Mouse (Mus musculus) NIH3T3 (cell line): ENCODE measurements around the gene Spsb3.

Experiments
- DNase-seq: peaks from one replicate; pipeline ENCODE4 v3.0.0-alpha.2; 2012; ENCODE audit warnings: low read depth

Gene Spsb3

GRCm38 (mm10) chr17:24896241-24896992 lies 10.0 kb downstream of the Spsb3 start, which contains the start of gene Nme3:
Gene Nme3, plus strand, starts transcription at chr17:24896500.
- DNase-seq: peak; percentile 82

GRCm38 (mm10) chr17:24896993-24897269 lies 10.5 kb downstream of the Spsb3 start:
- DNase-seq: no peak

- DNase-seq: no peak
Observed at GRCm38 (mm10) chr17:24897600-24897999, 11.2 kb downstream of the Spsb3 start.

GRCm38 (mm10) chr17:24898041-24898854 lies 11.8 kb downstream of the Spsb3 start:
- no peak for DNase-seq

- DNase-seq: no peak
Observed at GRCm38 (mm10) chr17:24899153-24899552, 12.7 kb downstream of the Spsb3 start.

- DNase-seq: no peak
Observed at GRCm38 (mm10) chr17:24900014-24900413, 13.6 kb downstream of the Spsb3 start.

- no peak for DNase-seq
Observed at GRCm38 (mm10) chr17:24902124-24902523, 15.7 kb downstream of the Spsb3 start.

- DNase-seq: peak; percentile 68
Observed at GRCm38 (mm10) chr17:24902671-24903474, 16.4 kb downstream of the Spsb3 start.

- no peak for DNase-seq
Observed at GRCm38 (mm10) chr17:24903767-24904166, 17.3 kb downstream of the Spsb3 start.

GRCm38 (mm10) chr17:24907591-24907990 lies 21.1 kb downstream of the Spsb3 start:
- no peak for DNase-seq

- DNase-seq: no peak
Observed at GRCm38 (mm10) chr17:24913984-24914383, 27.5 kb downstream of the Spsb3 start.

GRCm38 (mm10) chr17:24923246-24923645 lies 36.8 kb downstream of the Spsb3 start:
- no peak for DNase-seq

GRCm38 (mm10) chr17:24929506-24929905 lies 43.1 kb downstream of the Spsb3 start:
- DNase-seq: peak; percentile 80

- DNase-seq: no peak
Observed at GRCm38 (mm10) chr17:24932431-24932830, 46.0 kb downstream of the Spsb3 start.

- no peak for DNase-seq
Observed at GRCm38 (mm10) chr17:24933163-24933562, 46.7 kb downstream of the Spsb3 start.

- DNase-seq: peak; percentile 70
Observed at GRCm38 (mm10) chr17:24934926-24935325, 48.5 kb downstream of the Spsb3 start.

- DNase-seq: no peak
Observed at GRCm38 (mm10) chr17:24935666-24936065, 49.2 kb downstream of the Spsb3 start.

- peak; percentile 95 for DNase-seq
Observed at GRCm38 (mm10) chr17:24936259-24937237, 50.1 kb downstream of the Spsb3 start, which contains the start of gene Mapk8ip3. Gene Mapk8ip3, minus strand, starts transcription at chr17:24936977.

- no peak for DNase-seq
Observed at GRCm38 (mm10) chr17:24937266-24937665, 50.8 kb downstream of the Spsb3 start.
